Mouse (Mus musculus) forebrain, embryonic 10.5 days (tissue): ENCODE measurements around the gene Pdgfd. TPM values are rescaled to one million over a fixed set of nuclear protein-coding genes. Genes with fewer than 3 reads are reported as not detected.
A peak's percentile ranks its signal among the peaks of the same experiment; 100 is the strongest.

Source experiments
- DNase-seq: peaks from one replicate; pipeline ENCODE4 v3.0.0-alpha.2; 2017; ENCODE audit warnings: low spot score; ENCODE audit errors: extremely low spot score
- H3K27ac ChIP-seq: fragments of 300-500 bp; sonication (generic); 2 replicates; pipeline ENCODE4 v1.5.1; 2016; ENCODE audit warnings: mild to moderate bottlenecking
- H3K27me3 ChIP-seq: fragments of 300-500 bp; sonication (generic); 2 replicates; pipeline ENCODE4 v1.6.1; 2016; ENCODE audit warnings: mild to moderate bottlenecking; ENCODE audit not compliant: poor library complexity, severe bottlenecking
- H3K36me3 ChIP-seq: fragments of 300-500 bp; sonication (generic); replicated peaks from 2 replicates; pipeline ENCODE4 v1.6.1; 2016; ENCODE audit warnings: mild to moderate bottlenecking, moderate library complexity
- H3K4me1 ChIP-seq: fragments of 300-500 bp; sonication (generic); 2 replicates; pipeline ENCODE4 v1.6.1; 2016
- H3K4me3 ChIP-seq: fragments of 300-500 bp; sonication (generic); 2 replicates; pipeline ENCODE4 v1.5.1; 2016; ENCODE audit warnings: mild to moderate bottlenecking, moderate library complexity
- H3K9me3 ChIP-seq: fragments of 300-500 bp; sonication (generic); 2 replicates; pipeline ENCODE4 v1.6.1; 2016; ENCODE audit warnings: mild to moderate bottlenecking, moderate library complexity
- WGBS: fragments of 180-500 bp; shearing (Covaris S2); methylation state at CpG from one replicate; pipeline ENCODE4 v1.1.7; 2016; 5-methylcytosine and 5-hydroxymethylcytosine counted together
- polyA plus RNA-seq: library from polyadenylated mRNA; unstranded; fragments of >200 nt; fragmentation: Nextera tagmentation; extraction: Ambion mirVana; gene quantifications from 2 replicates; pipeline ENCODE4 v1.2.1, GENCODE M21; 2016

Pdgfd gene
- polyA plus RNA-seq, 1 experiment from 2014 or later = 2.8 TPM

GRCm38 (mm10) chr9:6257072-6257471 lies 88.7 kb downstream of the Pdgfd start:
- Histone ChIP-seq H3K4me3 (no peak overlapping the region), H3K9me3 (no peaks in the 10 kb centered on the region)
- DNase-seq = no peak

GRCm38 (mm10) chr9:6264820-6265219 lies 96.4 kb downstream of the Pdgfd start:
- no peak overlapping the region for H3K27ac ChIP-seq
- 92% methylated on average over 2 of the region's 2 CpGs for WGBS
- no peak for DNase-seq
- H3K9me3 ChIP-seq = no peaks in the 10 kb centered on the region
- no peaks in the 10 kb centered on the region for H3K27me3 ChIP-seq
- peaks cover 5% of the 10 kb centered on the region for H3K4me1 ChIP-seq
- H3K4me3 ChIP-seq = no peak overlapping the region
- no peaks in the 10 kb centered on the region for H3K36me3 ChIP-seq

More at GRCm38 (mm10) chr9:6257072-6257471, 88.7 kb downstream of the Pdgfd start:
- Histone ChIP-seq H3K4me1 (no peaks in the 10 kb centered on the region), H3K27me3 (no peaks in the 10 kb centered on the region), H3K36me3 (no peaks in the 10 kb centered on the region), H3K27ac (no peak overlapping the region)

- Histone ChIP-seq H3K27ac (no peak within 1 kb of the TSS), H3K4me3 (no peak within 1 kb of the TSS), H3K9me3 (no peaks in the 10 kb centered on the region), H3K27me3 (no peaks in the 10 kb centered on the region), H3K36me3 (no peaks in the 10 kb centered on the region), H3K4me1 (peaks cover 10% of the 10 kb centered on the region)
- DNase-seq = no peak
- 51% methylated on average over 1 of the region's 1 CpGs for WGBS
Observed at GRCm38 (mm10) chr9:6269796-6270280, 101.5 kb downstream of the Pdgfd start, which contains the start of gene Ddi1. TSS of gene Ddi1 (minus strand) at chr9:6269846.

- Histone ChIP-seq H3K27ac (no peak overlapping the region), H3K4me1 (no peaks in the 10 kb centered on the region), H3K36me3 (no peaks in the 10 kb centered on the region), H3K27me3 (no peaks in the 10 kb centered on the region), H3K4me3 (no peak overlapping the region), H3K9me3 (no peaks in the 10 kb centered on the region)
- no peak for DNase-seq
- WGBS = 85% methylated on average over 1 of the region's 1 CpGs
Observed at GRCm38 (mm10) chr9:6276395-6276794, 108.0 kb downstream of the Pdgfd start.

GRCm38 (mm10) chr9:6277526-6277925 lies 109.1 kb downstream of the Pdgfd start:
- Histone ChIP-seq H3K27ac (no peak overlapping the region), H3K27me3 (no peaks in the 10 kb centered on the region)
- DNase-seq = no peak

GRCm38 (mm10) chr9:6286770-6287169 lies 118.4 kb downstream of the Pdgfd start:
- Histone ChIP-seq H3K4me3 (no peak overlapping the region), H3K9me3 (no peaks in the 10 kb centered on the region), H3K4me1 (peaks cover 21% of the 10 kb centered on the region), H3K27me3 (no peaks in the 10 kb centered on the region), H3K36me3 (no peaks in the 10 kb centered on the region), H3K27ac (peak overlapping the region; percentile 35; the same call in 1 of the 2 replicates)
- DNase-seq = peak; percentile 21
- 37% methylated on average over 1 of the region's 1 CpGs for WGBS

More at GRCm38 (mm10) chr9:6277526-6277925, 109.1 kb downstream of the Pdgfd start:
- Histone ChIP-seq H3K4me1 (no peaks in the 10 kb centered on the region), H3K9me3 (no peaks in the 10 kb centered on the region), H3K36me3 (no peaks in the 10 kb centered on the region), H3K4me3 (no peak overlapping the region)

GRCm38 (mm10) chr9:6289211-6289696 lies 120.9 kb downstream of the Pdgfd start:
- 7% methylated on average over 2 of the region's 2 CpGs for WGBS
- H3K4me3 ChIP-seq = no peak overlapping the region

GRCm38 (mm10) chr9:6298547-6298946 lies 130.2 kb downstream of the Pdgfd start:
- Histone ChIP-seq H3K4me3 (no peak overlapping the region), H3K9me3 (no peaks in the 10 kb centered on the region), H3K27ac (no peak overlapping the region), H3K36me3 (no peaks in the 10 kb centered on the region), H3K27me3 (no peaks in the 10 kb centered on the region), H3K4me1 (peaks cover 15% of the 10 kb centered on the region)
- 79% methylated on average over 2 of the region's 2 CpGs for WGBS
- no peak for DNase-seq

More at GRCm38 (mm10) chr9:6289211-6289696, 120.9 kb downstream of the Pdgfd start:
- Histone ChIP-seq H3K27ac (peak overlapping the region; percentile 60; the same call in 1 of the 2 replicates), H3K27me3 (no peaks in the 10 kb centered on the region), H3K4me1 (peaks cover 21% of the 10 kb centered on the region), H3K36me3 (no peaks in the 10 kb centered on the region), H3K9me3 (no peaks in the 10 kb centered on the region)
- DNase-seq = no peak

GRCm38 (mm10) chr9:6302050-6302449 lies 133.7 kb downstream of the Pdgfd start:
- Histone ChIP-seq H3K4me3 (no peak overlapping the region), H3K4me1 (peaks cover 10% of the 10 kb centered on the region), H3K9me3 (no peaks in the 10 kb centered on the region), H3K27ac (no peak overlapping the region), H3K36me3 (no peaks in the 10 kb centered on the region), H3K27me3 (no peaks in the 10 kb centered on the region)
- DNase-seq = no peak
- WGBS = 82% methylated on average over 3 of the region's 3 CpGs

- Histone ChIP-seq H3K4me1 (no peaks in the 10 kb centered on the region), H3K36me3 (no peaks in the 10 kb centered on the region), H3K9me3 (no peaks in the 10 kb centered on the region), H3K27ac (no peak overlapping the region), H3K27me3 (no peaks in the 10 kb centered on the region), H3K4me3 (no peak overlapping the region)
- DNase-seq = no peak
- 89% methylated on average over 3 of the region's 3 CpGs for WGBS
Observed at GRCm38 (mm10) chr9:6304590-6304989, 136.2 kb downstream of the Pdgfd start.

- WGBS = 87% methylated on average over 3 of the region's 3 CpGs
Observed at GRCm38 (mm10) chr9:6305847-6306246, 137.5 kb downstream of the Pdgfd start.

GRCm38 (mm10) chr9:6317114-6317513 lies 148.7 kb downstream of the Pdgfd start:
- no peaks in the 10 kb centered on the region for H3K27me3 ChIP-seq
- no peaks in the 10 kb centered on the region for H3K36me3 ChIP-seq
- 93% methylated on average over 1 of the region's 1 CpGs for WGBS
- no peak overlapping the region for H3K27ac ChIP-seq
- H3K9me3 ChIP-seq = no peaks in the 10 kb centered on the region
- DNase-seq = no peak
- H3K4me1 ChIP-seq = no peaks in the 10 kb centered on the region
- H3K4me3 ChIP-seq = no peak overlapping the region

More at GRCm38 (mm10) chr9:6305847-6306246, 137.5 kb downstream of the Pdgfd start:
- no peaks in the 10 kb centered on the region for H3K4me1 ChIP-seq
- H3K9me3 ChIP-seq = no peaks in the 10 kb centered on the region
- no peak overlapping the region for H3K4me3 ChIP-seq
- H3K27me3 ChIP-seq = no peaks in the 10 kb centered on the region
- H3K27ac ChIP-seq = no peak overlapping the region
- H3K36me3 ChIP-seq = no peaks in the 10 kb centered on the region
- no peak for DNase-seq

GRCm38 (mm10) chr9:6325408-6325807 lies 157.0 kb downstream of the Pdgfd start:
- 88% methylated on average over 2 of the region's 2 CpGs for WGBS
- DNase-seq = no peak
- Histone ChIP-seq H3K4me3 (no peak overlapping the region), H3K27me3 (no peaks in the 10 kb centered on the region), H3K4me1 (no peaks in the 10 kb centered on the region), H3K27ac (no peak overlapping the region), H3K9me3 (no peaks in the 10 kb centered on the region), H3K36me3 (no peaks in the 10 kb centered on the region)

- no peak overlapping the region for H3K4me3 ChIP-seq
- H3K9me3 ChIP-seq = no peaks in the 10 kb centered on the region
- H3K4me1 ChIP-seq = no peaks in the 10 kb centered on the region
- no peak for DNase-seq
- H3K36me3 ChIP-seq = no peaks in the 10 kb centered on the region
- WGBS = 90% methylated on average over 1 of the region's 1 CpGs
- no peaks in the 10 kb centered on the region for H3K27me3 ChIP-seq
- H3K27ac ChIP-seq = no peak overlapping the region
Observed at GRCm38 (mm10) chr9:6333499-6333898, 165.1 kb downstream of the Pdgfd start.
